8 mouse cellular contexts compared by ENCODE assay signal in the genomic region with DNA sequence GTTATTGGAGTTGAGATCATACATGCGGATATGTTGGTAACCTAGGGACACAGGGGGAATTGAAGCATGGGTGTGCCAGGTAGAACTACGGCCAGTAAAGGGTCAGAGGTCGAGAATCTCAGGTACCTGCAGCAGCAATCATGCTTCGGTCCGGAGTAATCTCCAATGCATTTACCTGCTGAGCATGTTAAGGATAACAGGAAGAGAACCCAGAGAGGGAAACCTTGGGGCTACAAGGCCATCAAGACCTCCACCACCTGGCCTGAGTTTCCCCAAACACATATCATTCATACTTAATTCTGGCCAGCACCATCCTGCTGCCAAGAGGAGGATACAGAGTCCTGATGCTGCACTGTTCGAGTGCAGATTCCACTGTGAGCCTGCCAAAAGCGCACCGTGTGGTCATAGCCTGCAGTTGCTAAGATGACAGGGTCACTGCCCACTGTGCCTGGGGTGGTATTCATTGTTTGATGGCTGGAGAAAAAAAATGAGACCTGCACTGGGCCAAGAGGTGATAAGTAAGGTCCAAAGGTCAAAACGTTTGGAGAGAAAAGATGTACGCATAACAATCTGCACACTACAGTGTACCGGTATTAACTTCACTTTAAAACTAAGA. TPM values are rescaled to one million over a fixed set of nuclear protein-coding genes. Genes with fewer than 3 reads are reported as not detected.
DNase-seq lines count a peak whose midpoint lies in the region; ATAC-seq and TF ChIP-seq lines count a peak whose summit lies in the region.

No protein-coding gene starts in this region.

- no peaks in the 10 kb centered on the region for H3K27me3 ChIP-seq in heart, adult 2 months (ENCODE audit: control insufficient read depth, insufficient read depth, low read length)
- H3K27me3 ChIP-seq in G1E (ENCODE audit: insufficient read depth, low read length) = no peaks in the 10 kb centered on the region
- H3K27me3 ChIP-seq in forebrain, embryonic 11.5 days (ENCODE audit: control insufficient read depth, insufficient read depth, low read length) = no peaks in the 10 kb centered on the region
- no peaks in the 10 kb centered on the region for H3K27me3 ChIP-seq in neural tube, embryonic 14.5 days (ENCODE audit: control insufficient read depth, insufficient read depth, low read length)

- H3K79me2 ChIP-seq in heart, adult 2 months (replicated peaks; ENCODE audit: control insufficient read depth, insufficient read depth, low read length) = no peaks in the 10 kb centered on the region

- no peaks in the 10 kb centered on the region for H3K36me3 ChIP-seq in heart, adult 2 months (ENCODE audit: control insufficient read depth, insufficient read depth, low read length)
- H3K36me3 ChIP-seq in G1E (replicated peaks) = peaks cover 52% of the 10 kb centered on the region
- H3K36me3 ChIP-seq in forebrain, embryonic 11.5 days (ENCODE audit: control insufficient read depth, insufficient read depth, low read length) = peaks cover 5% of the 10 kb centered on the region; the same call in 1 of the 2 replicates
- peaks cover 29% of the 10 kb centered on the region for H3K36me3 ChIP-seq in neural tube, embryonic 14.5 days (ENCODE audit: control insufficient read depth, insufficient read depth, low read length)

- WGBS in heart, adult 2 months = 43% methylated on average over 11 of the region's 11 CpGs
- 51% methylated on average over 11 of the region's 11 CpGs for WGBS in forebrain, embryonic 11.5 days
- WGBS in neural tube, embryonic 14.5 days = 57% methylated on average over 11 of the region's 11 CpGs

- no peaks in the 10 kb centered on the region for H3K9me3 ChIP-seq in G1E (replicated peaks)
- no peaks in the 10 kb centered on the region for H3K9me3 ChIP-seq in forebrain, embryonic 11.5 days (ENCODE audit: control insufficient read depth, low read length)
- no peaks in the 10 kb centered on the region for H3K9me3 ChIP-seq in neural tube, embryonic 14.5 days (ENCODE audit: control insufficient read depth, low read length)

- TF ChIP-seq CTCF in heart, adult 2 months (IDR thresholded peaks at IDR 0.05) = no peak
- TF ChIP-seq CTCF in G1E (IDR thresholded peaks at IDR 0.05; ENCODE audit: low read depth, low read length) = no peak

- peak overlapping the region; percentile 94 for H3K27ac ChIP-seq in heart, adult 2 months
- H3K27ac ChIP-seq in forebrain, embryonic 11.5 days (ENCODE audit: low read depth, low read length) = no peak overlapping the region
- H3K27ac ChIP-seq in neural tube, embryonic 14.5 days (ENCODE audit: low read depth, low read length) = 0 out of 2 replicates have a peak overlapping the region, but pooled peaks have one; percentile 34

- DNase-seq in heart, adult 2 months = no peak
- DNase-seq in heart, postnatal 4 days = no peak
- peak; percentile 2 for DNase-seq in G1E (ENCODE audit: low spot score)
- no peak for DNase-seq in forebrain, embryonic 11.5 days (ENCODE audit: low spot score)
- DNase-seq in kidney, postnatal 14 days = peak; percentile 33
- DNase-seq in left cerebral cortex, adult 9 months (ENCODE audit: low spot score in 2 of 2) = no peak
- DNase-seq in layer of hippocampus, adult 11-12 months (ENCODE audit: low spot score) = no peak

- TF ChIP-seq EP300 in heart, adult 2 months (IDR thresholded peaks at IDR 0.05; ENCODE audit: insufficient read depth, low read depth, low read length) = no peak

- H3K4me3 ChIP-seq in heart, adult 2 months = peak overlapping the region; percentile 67
- peak overlapping the region; percentile 96 for H3K4me3 ChIP-seq in G1E (ENCODE audit: low read depth, low read length)
- peak overlapping the region; percentile 75 for H3K4me3 ChIP-seq in forebrain, embryonic 11.5 days (ENCODE audit: low read depth, low read length)
- H3K4me3 ChIP-seq in neural tube, embryonic 14.5 days (ENCODE audit: low read depth, low read length) = peak overlapping the region; percentile 70

- peaks cover 4% of the 10 kb centered on the region for H3K4me1 ChIP-seq in heart, adult 2 months (ENCODE audit: control insufficient read depth, insufficient read depth, low read length)
- peaks cover 57% of the 10 kb centered on the region for H3K4me1 ChIP-seq in G1E (ENCODE audit: insufficient read depth, low read depth, low read length)
- H3K4me1 ChIP-seq in forebrain, embryonic 11.5 days (replicated peaks; ENCODE audit: control insufficient read depth, insufficient read depth, low read length) = peaks cover 5% of the 10 kb centered on the region
- H3K4me1 ChIP-seq in neural tube, embryonic 14.5 days (ENCODE audit: control insufficient read depth, insufficient read depth, low read length) = peaks cover 17% of the 10 kb centered on the region

- H3K4me2 ChIP-seq in forebrain, embryonic 11.5 days (ENCODE audit: low read depth, low read length, severe bottlenecking) = peak overlapping the region; percentile 53
- peak overlapping the region; percentile 75 for H3K4me2 ChIP-seq in neural tube, embryonic 14.5 days (ENCODE audit: low read depth, low read length)

- TF ChIP-seq POLR2A in heart, adult 2 months (IDR thresholded peaks at IDR 0.05; ENCODE audit: insufficient read depth, low read depth, low read length) = no peak

- ATAC-seq in G1E (ENCODE audit: extremely low read depth, insufficient number of reproducible peaks, low FRiP score, poor library complexity, severe bottlenecking) = no peak
- peak; percentile 28 for ATAC-seq in forebrain, embryonic 11.5 days (replicated peaks; ENCODE audit: low FRiP score)
- peak; percentile 23 for ATAC-seq in neural tube, embryonic 14.5 days (ENCODE audit: low read depth)

- intact Hi-C loops in heart, adult 2 months (cut with DNase I) = loop anchor here (1.0 to 5.0 kb wide), 4 partner anchors 8 to 189 kb away; partner anchors contain the start of genes E4f1, Pgp, Traf7 and Zfp598

- 0 out of 2 replicates have a peak overlapping the region, but pooled peaks have one; percentile 17 for H3K9ac ChIP-seq in heart, adult 2 months (ENCODE audit: low read depth, low read length)
- peak overlapping the region; percentile 89 for H3K9ac ChIP-seq in forebrain, embryonic 11.5 days (ENCODE audit: low read length)
- peak overlapping the region; percentile 78 for H3K9ac ChIP-seq in neural tube, embryonic 14.5 days (replicated peaks; ENCODE audit: low read depth, low read length)

RNA-seq across cellular contexts. Expression of gene Mlst8, which starts 0.8 kb away (rescaled TPM):
- 10 to 100 TPM in 1 of 2 experiments, 1 to 10 TPM in 1; 8.5 to 10.7 TPM for total RNA-seq in heart, adult 2 months (2021)
- 28.1 and 42.0 TPM in 2 replicates for polyA plus RNA-seq in heart, adult 2 months (2012; rRNA removed)
- 10 to 100 TPM; 14.9 to 16.3 TPM for total RNA-seq in heart, postnatal 4 days (2021)
- total RNA-seq in G1E (2014; fragmentation: Nextera tagmentation) (5.2 and 7.0 TPM in 2 replicates), G1E (2017) (17.2 and 19.7 TPM in 2 replicates)
- 6.4 and 7.1 TPM in 2 replicates for polyA plus RNA-seq in G1E (2012)
- 33.8 and 34.0 TPM in 2 replicates for polyA plus RNA-seq in forebrain, embryonic 11.5 days (2014; fragmentation: Nextera tagmentation; extraction: Ambion mirVana)
- 36.2 and 38.0 TPM in 2 replicates for polyA plus RNA-seq in neural tube, embryonic 14.5 days (2014; fragmentation: Nextera tagmentation; extraction: Ambion mirVana)

RNA-seq across cellular contexts. Expression of gene Bricd5, which starts 4.4 kb away (rescaled TPM):
- not detected for total RNA-seq in heart, adult 2 months (2021)
- polyA plus RNA-seq in heart, adult 2 months (2012; rRNA removed) = not detected in 2 replicates
- under 1 TPM in 1 of 2 experiments, not detected in 1; 0.29 TPM for total RNA-seq in heart, postnatal 4 days (2021)
- total RNA-seq in G1E (2014; fragmentation: Nextera tagmentation) (not detected in 2 replicates), G1E (2017) (0.33 and 0.58 TPM in 2 replicates)
- 0.23 and 0.27 TPM in 2 replicates for polyA plus RNA-seq in G1E (2012)
- polyA plus RNA-seq in forebrain, embryonic 11.5 days (2014; fragmentation: Nextera tagmentation; extraction: Ambion mirVana) = 0.41 and 0.44 TPM in 2 replicates
- 0.68 TPM in 1 of 2 replicates, not detected in the other for polyA plus RNA-seq in neural tube, embryonic 14.5 days (2014; fragmentation: Nextera tagmentation; extraction: Ambion mirVana)

RNA-seq across cellular contexts. Expression of gene Pgp, which starts 7.9 kb away (rescaled TPM):
- total RNA-seq in heart, adult 2 months (2021) = 10 to 100 TPM; 35.7 to 44.5 TPM
- polyA plus RNA-seq in heart, adult 2 months (2012; rRNA removed) = 39.1 and 46.4 TPM in 2 replicates
- 10 to 100 TPM; 46.5 to 49.3 TPM for total RNA-seq in heart, postnatal 4 days (2021)
- total RNA-seq in G1E (2014; fragmentation: Nextera tagmentation) (17.8 and 19.6 TPM in 2 replicates), G1E (2017) (13.3 and 13.9 TPM in 2 replicates)
- polyA plus RNA-seq in G1E (2012) = 58.3 and 69.2 TPM in 2 replicates
- 72.1 and 73.4 TPM in 2 replicates for polyA plus RNA-seq in forebrain, embryonic 11.5 days (2014; fragmentation: Nextera tagmentation; extraction: Ambion mirVana)
- 73.3 and 75.4 TPM in 2 replicates for polyA plus RNA-seq in neural tube, embryonic 14.5 days (2014; fragmentation: Nextera tagmentation; extraction: Ambion mirVana)

RNA-seq across cellular contexts. Expression of gene E4f1, which starts 8.0 kb away (rescaled TPM):
- 10 to 100 TPM; 10.2 to 10.3 TPM for total RNA-seq in heart, adult 2 months (2021)
- polyA plus RNA-seq in heart, adult 2 months (2012; rRNA removed) = 43.6 and 43.7 TPM in 2 replicates
- total RNA-seq in heart, postnatal 4 days (2021) = 10 to 100 TPM; 17.3 to 19.3 TPM
- total RNA-seq in G1E (2014; fragmentation: Nextera tagmentation) = 21.7 and 37.2 TPM in 2 replicates
- total RNA-seq in G1E (2017) = 17.4 and 18.4 TPM in 2 replicates
- polyA plus RNA-seq in G1E (2012) = 17.1 and 19.7 TPM in 2 replicates
- polyA plus RNA-seq in forebrain, embryonic 11.5 days (2014; fragmentation: Nextera tagmentation; extraction: Ambion mirVana) = 28.8 and 31.4 TPM in 2 replicates
- 34.6 and 36.9 TPM in 2 replicates for polyA plus RNA-seq in neural tube, embryonic 14.5 days (2014; fragmentation: Nextera tagmentation; extraction: Ambion mirVana)

RNA-seq across cellular contexts. Expression of gene Caskin1, which starts 10.3 kb away (rescaled TPM):
- under 1 TPM; 0.16 to 0.55 TPM for total RNA-seq in heart, adult 2 months (2021)
- polyA plus RNA-seq in heart, adult 2 months (2012; rRNA removed) = 0.23 and 0.45 TPM in 2 replicates
- total RNA-seq in heart, postnatal 4 days (2021) = under 1 TPM; 0.34 to 0.91 TPM
- total RNA-seq in G1E (2014; fragmentation: Nextera tagmentation) (not detected in 2 replicates), G1E (2017) (0.11 and 0.29 TPM in 2 replicates)
- not detected in 2 replicates for polyA plus RNA-seq in G1E (2012)
- 8.0 and 9.3 TPM in 2 replicates for polyA plus RNA-seq in forebrain, embryonic 11.5 days (2014; fragmentation: Nextera tagmentation; extraction: Ambion mirVana)
- 44.9 and 52.2 TPM in 2 replicates for polyA plus RNA-seq in neural tube, embryonic 14.5 days (2014; fragmentation: Nextera tagmentation; extraction: Ambion mirVana)

Comparison
In these comparisons a context has a peak if more than half of its experiments do, and no peak if none do; other contexts are left out.
1. DNase-seq: peak in G1E (single experiment) and kidney, postnatal 14 days (single experiment); none in heart, adult 2 months (0 of 2), heart, postnatal 4 days (single experiment), forebrain, embryonic 11.5 days (single experiment), left cerebral cortex, adult 9 months (0 of 2) and layer of hippocampus, adult 11-12 months (single experiment).
2. H3K9ac ChIP-seq: peak in every context shown above with its lines; median percentile 89 in forebrain, embryonic 11.5 days; 78 in neural tube, embryonic 14.5 days; 17 in heart, adult 2 months.
3. Peak in every context shown above with its lines, with median percentiles within 50 percentile points of each other: H3K4me3 ChIP-seq.